Mouse (Mus musculus) retina, adult 2 months (tissue): Measurements from ENCODE around the gene Krtap2-4.
"Not testable (repeated sequence)": the region's sequence is repeated elsewhere in the genome, so short reads cannot be mapped to it uniquely, and the experiment has no call there.

Experiments used
- DNase-seq: peaks from one replicate; pipeline ENCODE4 v3.0.0-alpha.2; 2012; ENCODE audit warnings: low read depth, low spot score

Krtap2-4 gene

GRCm38 (mm10) chr11:99614796-99615363 is at the start of gene Krtap2-4:
Gene Krtap2-4, minus strand, starts transcription at chr11:99614846.
- no peak for DNase-seq

GRCm38 (mm10) chr11:99662802-99663201 is 48.2 kb upstream of the Krtap2-4 start:
- no peak for DNase-seq

DNA sequence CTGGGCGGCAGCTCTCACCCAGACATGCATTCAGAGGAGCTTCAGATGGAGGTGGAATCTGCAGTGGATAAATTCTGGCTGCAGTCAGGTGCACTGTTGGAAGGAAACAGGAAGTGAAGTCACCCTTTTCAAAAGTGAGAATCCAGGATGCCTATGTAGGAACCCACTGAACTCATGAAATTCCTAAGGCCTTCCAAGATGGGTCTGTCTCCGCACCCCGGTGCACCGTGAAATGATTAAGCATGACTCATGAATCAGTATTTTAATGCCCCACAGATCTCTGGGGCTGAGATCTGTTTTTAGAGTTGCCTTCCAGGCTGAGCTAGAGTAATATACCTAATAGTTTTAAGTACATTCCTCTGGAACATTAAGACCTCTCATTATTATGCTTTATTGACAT is 44.6 kb upstream of the Krtap2-4 start:
- DNase-seq: no peak

DNA sequence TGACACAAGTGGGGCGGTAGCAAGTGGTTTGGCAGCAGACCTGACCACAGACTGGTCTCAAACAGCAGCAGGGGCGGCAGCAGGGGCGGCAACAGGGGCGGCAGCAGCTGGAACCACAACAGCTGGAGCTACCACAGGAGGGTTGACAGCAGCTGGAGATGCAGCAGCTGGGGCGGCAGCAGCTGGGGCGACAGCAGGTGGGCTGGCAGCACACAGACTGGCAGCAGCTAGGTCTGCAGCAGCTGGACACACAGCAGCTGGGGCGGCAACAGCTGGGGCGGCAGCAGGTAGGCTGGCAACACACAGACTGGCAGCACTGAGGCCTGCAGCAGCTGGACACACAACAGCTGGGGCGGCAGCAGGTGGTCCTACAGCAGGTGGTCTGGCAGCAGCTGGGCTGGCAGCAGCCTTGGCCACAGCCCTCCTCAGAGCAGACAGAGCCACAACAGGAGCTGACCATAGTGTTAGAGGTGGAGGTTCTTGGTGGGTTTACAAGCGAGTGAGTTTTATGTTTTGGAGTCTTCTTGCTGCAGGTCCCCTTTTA is 43.9 kb upstream of the Krtap2-4 start, which contains the start of gene Gm11563:
Gene Gm11563, minus strand, starts transcription at position 494 of the 544 bp plus-strand sequence.
- not testable (repeated sequence) for DNase-seq

DNA sequence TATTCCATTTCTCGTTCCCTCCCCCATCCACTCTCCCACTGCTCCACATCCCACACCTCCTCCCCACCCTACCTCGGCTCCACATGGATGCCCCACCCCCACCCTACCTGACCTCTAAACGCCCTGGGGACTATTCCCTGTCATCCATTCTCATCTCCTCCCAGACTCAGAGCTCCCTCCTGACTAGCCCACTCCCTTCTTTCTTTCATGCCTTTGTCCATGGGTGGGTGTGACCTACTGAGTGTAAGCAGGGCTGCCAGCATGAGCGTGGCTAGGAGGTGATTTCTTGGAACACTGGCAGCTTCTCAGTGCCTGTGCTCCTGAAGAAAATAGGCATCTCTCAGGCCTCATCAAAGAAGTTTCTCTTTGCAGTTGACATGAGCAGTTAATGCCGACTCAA is 42.4 kb upstream of the Krtap2-4 start:
- DNase-seq: no peak

GRCm38 (mm10) chr11:99650136-99650535 is 35.5 kb upstream of the Krtap2-4 start, which contains the start of gene Gm11555:
Gene Gm11555, minus strand, starts transcription at chr11:99650236.
- no peak for DNase-seq

DNA sequence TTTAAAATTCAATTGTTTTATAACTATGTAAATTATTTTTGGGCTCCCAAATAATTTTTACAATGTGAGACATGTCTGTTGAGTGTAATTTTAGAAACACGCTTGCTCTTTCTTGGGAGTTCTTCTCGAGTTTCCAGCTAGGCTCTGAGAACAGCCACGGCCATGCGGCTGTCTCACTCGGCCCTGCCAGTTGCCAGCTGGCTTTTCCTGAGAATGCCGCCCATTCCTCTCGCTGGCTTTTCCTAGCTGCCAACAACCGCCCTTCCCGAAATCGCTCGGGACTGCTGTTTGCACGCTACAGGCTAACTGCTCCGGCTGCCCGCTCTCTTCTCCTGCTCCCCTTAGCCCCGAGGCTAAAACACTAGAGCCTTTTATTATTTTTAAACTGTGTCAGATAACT is 31.8 kb upstream of the Krtap2-4 start:
- DNase-seq: no peak

DNA sequence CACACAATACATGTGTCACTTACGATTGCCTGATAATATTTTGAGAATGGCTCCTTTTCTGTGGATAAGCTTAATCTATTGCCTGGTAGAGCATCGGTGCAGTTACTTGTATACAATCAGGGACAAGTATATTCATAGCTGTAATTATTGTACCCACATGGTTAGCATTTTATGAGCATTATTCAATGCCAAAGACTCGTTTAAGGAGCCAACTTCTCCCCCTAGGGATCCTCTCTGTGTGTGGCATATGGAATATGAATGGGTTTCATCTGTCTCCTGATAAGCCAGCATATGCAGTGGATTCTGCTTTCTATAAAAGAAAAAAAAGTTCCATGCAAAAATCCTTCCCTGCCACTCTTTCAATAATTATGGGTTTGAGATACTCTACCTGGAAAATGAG is 29.7 kb upstream of the Krtap2-4 start:
- no peak for DNase-seq

GRCm38 (mm10) chr11:99643635-99644139 is 29.0 kb upstream of the Krtap2-4 start, which contains the start of gene Krtap4-7:
Gene Krtap4-7, minus strand, starts transcription at chr11:99644089.
- not testable (repeated sequence) for DNase-seq

DNA sequence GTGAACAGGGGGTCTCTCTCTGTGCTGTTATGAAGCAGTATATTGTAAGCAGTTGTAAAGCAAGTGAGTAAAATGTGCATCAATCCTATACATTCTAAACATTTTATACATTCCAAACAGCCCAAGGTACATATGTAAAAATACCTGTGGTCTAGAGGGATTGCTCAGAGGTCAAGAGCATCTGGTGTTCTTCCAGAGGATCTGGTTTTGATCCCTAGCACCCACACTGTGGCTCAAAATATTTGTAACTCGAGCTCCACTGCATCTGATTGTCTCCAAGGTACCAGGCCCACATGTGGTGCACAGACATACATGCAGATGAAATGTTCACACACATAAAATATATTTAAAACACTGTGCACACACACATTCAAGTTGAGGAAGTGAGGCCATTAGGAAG is 26.3 kb upstream of the Krtap2-4 start:
- no peak for DNase-seq

DNA sequence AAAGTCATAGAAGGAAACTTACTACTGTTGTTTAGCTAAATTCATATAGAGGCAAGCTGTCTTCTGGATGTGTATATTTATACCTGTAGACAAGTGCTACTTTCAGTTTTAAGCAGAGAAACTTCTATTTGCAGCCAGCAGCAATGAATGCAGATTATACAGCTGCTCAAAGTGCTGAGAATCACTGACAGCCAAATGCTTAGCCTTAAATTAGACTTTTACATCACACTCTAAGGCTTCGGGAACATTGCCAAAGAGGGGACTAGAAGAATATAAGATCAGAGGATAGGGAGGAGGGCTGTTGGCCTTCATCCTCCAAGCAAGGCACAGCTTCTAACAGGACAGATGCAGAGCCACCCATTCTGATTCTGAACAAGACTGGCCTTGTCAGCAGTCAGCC is 22.4 kb upstream of the Krtap2-4 start:
- DNase-seq: no peak

GRCm38 (mm10) chr11:99634653-99635134 is 20.0 kb upstream of the Krtap2-4 start, which contains the start of gene Krtap4-2:
Gene Krtap4-2, minus strand, starts transcription at chr11:99635084.
- DNase-seq: no peak

- no peak for DNase-seq
These were observed 18.6 kb upstream of the Krtap2-4 start for GRCm38 (mm10) chr11:99633293-99633692.

DNA sequence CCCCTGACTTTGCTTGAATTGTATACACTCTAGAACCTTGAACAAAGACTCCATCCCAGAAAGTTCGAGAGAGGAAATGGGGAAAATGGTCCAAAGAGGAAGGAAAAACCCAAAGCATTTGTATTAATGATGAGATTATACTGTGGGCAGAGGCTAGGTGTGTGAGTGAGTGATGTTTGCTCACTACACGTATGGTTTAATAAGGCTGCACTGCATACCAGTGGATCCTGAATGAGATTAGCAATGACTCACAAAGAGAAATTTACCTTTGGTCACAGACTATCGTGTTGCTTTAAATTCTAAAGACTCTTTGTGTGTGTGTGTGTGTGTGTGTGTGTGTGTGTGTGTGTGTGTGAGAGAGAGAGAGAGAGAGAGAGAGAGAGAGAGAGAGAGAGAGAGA is 16.2 kb upstream of the Krtap2-4 start:
- DNase-seq: no peak

DNA sequence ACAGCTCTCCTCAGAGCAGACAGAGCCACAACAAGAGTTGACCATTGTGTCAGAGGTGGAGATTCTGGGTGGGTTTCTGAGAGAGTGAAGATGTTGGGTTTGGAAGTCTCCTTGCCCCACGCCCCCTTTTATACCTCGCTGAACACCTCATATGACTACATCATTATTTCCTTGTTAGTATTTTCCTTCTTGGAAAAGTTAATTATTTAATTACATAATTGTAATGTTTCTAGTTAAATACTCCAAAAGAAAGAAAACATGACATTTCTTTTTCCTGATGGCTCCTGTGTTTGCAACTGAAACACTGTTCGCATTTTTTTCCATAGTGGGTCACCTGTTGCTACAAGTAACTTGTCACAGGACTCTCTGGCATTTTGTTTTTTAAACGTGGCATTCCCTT is 13.5 kb upstream of the Krtap2-4 start, which contains the start of gene Krtap4-1:
Gene Krtap4-1, minus strand, starts transcription at position 101 of the 400 bp plus-strand sequence.
- DNase-seq: no peak

- DNase-seq: no peak
These were observed 5.7 kb upstream of the Krtap2-4 start, which contains the start of gene Gm11562 for GRCm38 (mm10) chr11:99620335-99620734. Gene Gm11562, minus strand, starts transcription at chr11:99620435.

GRCm38 (mm10) chr11:99610089-99610488 is 4.6 kb downstream of the Krtap2-4 start, which contains the start of gene Gm11937:
Gene Gm11937, minus strand, starts transcription at chr11:99610189.
- not testable (repeated sequence) for DNase-seq

- peak; percentile 0 for DNase-seq
These were observed 5.5 kb downstream of the Krtap2-4 start for GRCm38 (mm10) chr11:99609126-99609525.

GRCm38 (mm10) chr11:99603208-99603607 is 11.4 kb downstream of the Krtap2-4 start, which contains the start of gene Gm11938:
Gene Gm11938, minus strand, starts transcription at chr11:99603308.
- DNase-seq: not testable (repeated sequence)

DNA sequence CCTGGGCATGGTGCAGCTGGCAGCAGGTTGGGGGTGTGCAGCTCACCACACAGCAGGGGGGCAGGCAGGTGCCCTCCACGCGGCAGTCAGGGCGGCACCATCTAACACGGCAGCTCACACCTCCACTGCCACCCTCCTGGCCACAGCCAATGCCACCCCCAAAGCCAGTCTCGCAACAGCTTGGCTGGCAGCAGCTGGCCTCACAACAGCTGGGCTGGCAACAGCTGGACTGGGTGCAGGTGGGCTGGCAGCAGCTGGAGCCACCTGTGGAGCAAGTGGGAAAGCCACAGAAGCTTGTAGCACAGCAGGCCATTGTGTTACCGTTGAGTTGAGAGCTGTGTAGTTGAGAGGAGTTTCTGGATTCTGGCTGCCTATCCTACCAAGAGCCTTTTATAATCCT is 16.9 kb downstream of the Krtap2-4 start, which contains the start of gene Krtap9-3:
Gene Krtap9-3, minus strand, starts transcription at position 364 of the 400 bp plus-strand sequence.
- not testable (repeated sequence) for DNase-seq

- no peak for DNase-seq
These were observed 23.7 kb downstream of the Krtap2-4 start, which contains the start of gene Krtap1-3 for GRCm38 (mm10) chr11:99590981-99591380. Gene Krtap1-3, minus strand, starts transcription at chr11:99591339.

DNA sequence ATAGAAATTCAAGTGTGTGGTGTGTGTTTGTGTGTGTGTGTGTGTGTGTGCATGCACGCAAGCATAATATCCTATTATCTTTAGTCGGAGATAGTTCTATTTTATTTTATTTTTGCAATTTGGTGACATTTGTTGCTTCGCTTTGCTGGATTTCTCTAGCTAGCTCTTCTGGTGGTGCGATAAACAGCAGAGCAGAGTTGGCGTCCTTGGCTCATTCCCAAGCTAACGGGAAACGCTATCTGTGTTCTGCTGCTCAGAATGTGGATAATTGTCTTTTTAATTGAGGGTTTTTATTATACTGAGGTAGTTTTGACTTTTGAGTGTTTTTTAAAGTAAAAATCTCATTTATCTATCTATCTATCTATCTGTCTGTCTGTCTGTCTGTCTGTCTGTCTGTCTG is 29.6 kb downstream of the Krtap2-4 start:
- no peak for DNase-seq
